Mouse (Mus musculus): ENCODE measurements around the gene Sox6. TPM values are rescaled to one million over a fixed set of nuclear protein-coding genes. Genes with fewer than 3 reads are reported as not detected.

The Sox6 gene
- total RNA-seq, 2 experiments from 2014 or later, result 11.1 to 23.8 TPM

GRCm38 (mm10) chr7:115448403-115449025 lies 590.1 kb downstream of the Sox6 start:
- no peak for DNase-seq (ENCODE audit: low spot score in 2 of 2)

GRCm38 (mm10) chr7:115447091-115447490 lies 591.5 kb downstream of the Sox6 start:
- DNase-seq (ENCODE audit: low spot score in 2 of 2), result no peak

DNA sequence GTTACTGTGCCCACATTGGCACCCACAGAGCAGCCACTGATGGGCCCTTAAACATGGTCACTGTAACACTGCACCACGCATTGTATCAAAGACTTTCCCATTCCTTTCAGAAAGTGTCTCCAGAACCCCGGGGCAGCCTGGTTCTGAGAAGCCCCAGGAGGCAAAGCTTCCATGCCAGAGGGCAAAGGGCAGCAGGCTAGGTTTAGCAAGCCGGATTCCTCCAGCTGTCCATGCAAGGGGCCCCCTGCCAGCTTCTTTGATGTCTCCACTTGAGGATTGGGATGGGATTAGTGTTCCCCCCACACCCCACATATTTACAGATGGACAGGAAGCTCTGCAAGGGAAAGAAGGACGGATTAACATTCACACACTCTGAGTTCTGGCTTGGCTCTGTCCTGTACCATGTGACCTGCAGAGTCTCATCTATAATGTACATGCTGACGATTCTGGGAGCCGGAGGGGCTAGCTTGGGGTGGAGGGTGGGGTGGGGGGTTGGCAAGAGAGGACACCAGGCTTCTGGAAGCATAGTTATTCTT lies 592.0 kb downstream of the Sox6 start:
- no peak for DNase-seq (ENCODE audit: low spot score in 2 of 2)

DNA sequence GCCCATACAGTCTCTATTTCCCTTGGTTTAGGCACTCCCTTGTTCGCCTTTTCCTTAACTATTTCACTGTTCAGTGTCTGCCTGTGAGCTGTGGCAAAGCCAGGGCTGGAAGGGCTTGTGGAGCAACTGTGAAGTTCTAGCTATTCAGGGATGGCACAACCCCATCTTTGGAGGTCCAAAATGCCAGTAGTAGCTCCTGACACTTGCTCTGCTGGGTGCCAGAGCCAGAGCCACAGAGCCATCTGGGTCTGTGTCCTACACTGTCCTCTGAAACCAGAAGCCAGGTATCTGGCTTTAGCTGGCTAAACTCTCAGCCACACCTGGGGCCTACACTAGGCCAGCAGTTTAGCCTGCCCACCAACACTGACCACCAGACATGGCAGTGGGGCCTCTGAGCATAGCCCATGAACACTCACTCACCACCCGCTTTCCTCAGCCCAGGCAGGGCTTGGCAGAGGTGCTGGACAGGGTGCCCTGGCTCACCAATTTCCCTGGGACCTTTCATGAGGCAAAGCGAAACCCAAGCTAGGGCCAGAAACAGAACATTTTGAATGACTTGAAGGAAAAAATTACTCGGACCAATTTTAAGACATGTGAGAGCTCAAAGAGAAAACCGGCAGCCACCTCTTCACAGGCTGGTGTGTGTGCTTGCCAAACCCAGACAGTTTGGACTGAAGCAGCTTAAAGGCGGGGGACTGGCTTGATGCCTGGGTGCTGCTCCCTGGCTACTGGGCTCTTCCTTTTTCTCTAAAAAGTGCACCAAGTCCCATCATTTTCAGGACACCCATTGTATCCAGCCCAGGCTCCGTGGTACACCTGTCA lies 612.2 kb downstream of the Sox6 start:
- DNase-seq (ENCODE audit: low spot score in 2 of 2), result no peak

DNA sequence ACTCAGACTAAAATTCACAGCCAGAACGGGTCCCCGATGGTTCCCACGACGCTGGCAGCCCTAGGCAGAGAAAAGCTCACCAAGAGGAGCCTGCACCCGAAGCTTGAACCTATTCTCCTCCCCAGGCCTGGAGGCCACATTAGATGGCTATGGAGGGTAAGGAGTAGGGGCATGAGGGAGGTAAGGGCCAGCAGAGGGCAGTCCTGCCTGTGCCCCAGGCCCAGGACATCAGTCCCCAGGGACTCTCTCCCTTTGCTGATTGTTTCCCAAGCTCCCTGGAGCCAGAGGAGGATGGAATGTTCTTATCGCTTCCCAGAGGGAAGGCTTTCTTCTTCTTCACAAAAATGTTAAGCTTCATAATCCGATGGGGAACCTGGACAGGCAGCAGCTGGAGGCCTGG lies 615.8 kb downstream of the Sox6 start:
- no peak for DNase-seq (ENCODE audit: low spot score in 2 of 2)

GRCm38 (mm10) chr7:115420960-115421359 lies 617.6 kb downstream of the Sox6 start:
- DNase-seq (ENCODE audit: low spot score in 2 of 2), result no peak

Other genes starting within 250 kb of the Sox6 start
- 100 to 1,000 TPM in 1 of 2 experiments, 10 to 100 TPM in 1; 97.8 to 105 TPM for gene 1110004F10Rik, start 601 bp upstream of the Sox6 start, total RNA-seq (2021)
- gene Gm4353, start 45.8 kb upstream of the Sox6 start, total RNA-seq (2021), result 1 to 10 TPM; 3.9 to 4.9 TPM

Data from adrenal gland, adult 18-20 months (tissue).